Mouse (Mus musculus) hindbrain, postnatal 0 days (tissue): ENCODE data around the gene Rarb. TPM values are rescaled to one million over a fixed set of nuclear protein-coding genes. Genes with fewer than 3 reads are reported as not detected.

Experiments used
- ATAC-seq: fragments of 200-750 bp; cut with Nextera tagmentation; 2 replicates; pipeline ENCODE4 v1.8.0; 2017; ENCODE audit warnings: mild to moderate bottlenecking, moderate TSS enrichment, moderate library complexity
- DNase-seq: peaks from one replicate; pipeline ENCODE4 v3.0.0-alpha.2; 2015; ENCODE audit warnings: low spot score
- H3K27ac ChIP-seq: fragments of 300-500 bp; sonication (generic); 2 replicates; pipeline ENCODE4 v1.5.1; 2014; ENCODE audit warnings: mild to moderate bottlenecking
- H3K27me3 ChIP-seq: fragments of 300-500 bp; sonication (generic); 2 replicates; pipeline ENCODE4 v1.6.1; 2014; ENCODE audit warnings: low read length, mixed read lengths; ENCODE audit not compliant: insufficient read depth
- H3K36me3 ChIP-seq: fragments of 300-500 bp; sonication (generic); 2 replicates; pipeline ENCODE4 v1.6.1; 2014; ENCODE audit warnings: low read length, mixed read lengths; ENCODE audit not compliant: insufficient read depth
- H3K4me1 ChIP-seq: fragments of 300-500 bp; sonication (generic); 2 replicates; pipeline ENCODE4 v1.6.1; 2014; ENCODE audit warnings: antibody characterized with exemption, low read length, mixed read lengths; ENCODE audit not compliant: insufficient read depth
- H3K4me2 ChIP-seq: fragments of 300-500 bp; sonication (generic); 2 replicates; pipeline ENCODE4 v1.6.1; 2014; ENCODE audit warnings: low read depth, mild to moderate bottlenecking, low read length, moderate library complexity, mixed read lengths
- H3K4me3 ChIP-seq: fragments of 300-500 bp; sonication (generic); 2 replicates; pipeline ENCODE4 v1.5.1; 2014; ENCODE audit warnings: low read length
- H3K9ac ChIP-seq: fragments of 300-500 bp; sonication (generic); replicated peaks from 2 replicates; pipeline ENCODE4 v1.6.1; 2014; ENCODE audit warnings: mild to moderate bottlenecking, low read length, moderate library complexity, mixed read lengths
- H3K9me3 ChIP-seq: fragments of 300-500 bp; sonication (generic); 2 replicates; pipeline ENCODE4 v1.6.1; 2016; ENCODE audit warnings: low read length, mixed read lengths
- CTCF ChIP-seq: IDR thresholded peaks from 2 replicates; pipeline ENCODE4 v1.5.1; 2016; ENCODE audit warnings: antibody characterized with exemption, control low read depth, low read depth
- whole genome bisulfite sequencing: fragments of 180-500 bp; shearing (Covaris S2); extraction: QIAGEN DNeasy Blood & Tissue Kit; methylation state at CpG from one replicate; pipeline ENCODE4 v1.1.7; 2014; 5-methylcytosine and 5-hydroxymethylcytosine counted together
- polyA plus RNA-seq: library from polyadenylated mRNA; unstranded; fragments of >200 nt; fragmentation: Nextera tagmentation; extraction: Ambion mirVana; gene quantifications from 2 replicates; pipeline ENCODE4 v1.2.1, GENCODE M21; 2015
- total RNA-seq: library from RNA; depleted of rRNA; stranded (reverse); fragments of >200 nt; gene quantifications from 2 replicates; pipeline ENCODE4 v1.2.3, GENCODE M21; 2014

Gene Rarb
- total and polyA plus RNA-seq, 2 experiments from 2014 or later = 9.6 to 13.7 TPM

- ATAC-seq (no peak), DNase-seq (no peak)
- H3K36me3 ChIP-seq = no peaks in the 10 kb centered on the region
- no peak overlapping the region for H3K4me2 ChIP-seq
- no peak for TF ChIP-seq CTCF
- H3K9ac ChIP-seq = no peak overlapping the region
- 81% methylated on average over 1 of the region's 1 CpGs for WGBS
- no peak overlapping the region for H3K4me3 ChIP-seq
- H3K27ac ChIP-seq = no peak overlapping the region
- H3K4me1 ChIP-seq = no peaks in the 10 kb centered on the region
- no peaks in the 10 kb centered on the region for H3K27me3 ChIP-seq
- H3K9me3 ChIP-seq = no peaks in the 10 kb centered on the region
Measured at GRCm38 (mm10) chr14:16752648-16753047, 66.3 kb downstream of the Rarb start.

- 80% methylated on average over 2 of the region's 2 CpGs for WGBS
- H3K4me2 ChIP-seq = no peak overlapping the region
- no peaks in the 10 kb centered on the region for H3K4me1 ChIP-seq
- no peak overlapping the region for H3K4me3 ChIP-seq
- no peak overlapping the region for H3K9ac ChIP-seq
- H3K9me3 ChIP-seq = no peaks in the 10 kb centered on the region
- no peak overlapping the region for H3K27ac ChIP-seq
- DNase-seq (no peak), ATAC-seq (no peak)
- H3K36me3 ChIP-seq = no peaks in the 10 kb centered on the region
- no peak for TF ChIP-seq CTCF
- H3K27me3 ChIP-seq = no peaks in the 10 kb centered on the region
Measured at GRCm38 (mm10) chr14:16746982-16747578, 71.9 kb downstream of the Rarb start.

- ATAC-seq = no peak
- no peak overlapping the region for H3K27ac ChIP-seq
- H3K27me3 ChIP-seq = no peaks in the 10 kb centered on the region
- H3K4me1 ChIP-seq = no peaks in the 10 kb centered on the region
- no peak for DNase-seq
- TF ChIP-seq CTCF = no peak
- no peak overlapping the region for H3K4me2 ChIP-seq
- WGBS = 80% methylated on average over 13 of the region's 13 CpGs
- H3K9ac ChIP-seq = no peak overlapping the region
- H3K36me3 ChIP-seq = no peaks in the 10 kb centered on the region
- H3K4me3 ChIP-seq = no peak overlapping the region
- H3K9me3 ChIP-seq = no peaks in the 10 kb centered on the region
Measured at GRCm38 (mm10) chr14:16740982-16741739, 77.8 kb downstream of the Rarb start.

- no peak overlapping the region for H3K9ac ChIP-seq
- H3K36me3 ChIP-seq = no peaks in the 10 kb centered on the region
- H3K4me1 ChIP-seq = peaks cover 5% of the 10 kb centered on the region
- no peak overlapping the region for H3K4me2 ChIP-seq
- no peak for TF ChIP-seq CTCF
- H3K9me3 ChIP-seq = no peaks in the 10 kb centered on the region
- WGBS = 50% methylated on average over 1 of the region's 1 CpGs
- DNase-seq (peak; percentile 70), ATAC-seq (peak; percentile 49; the same call in 1 of the 2 replicates)
- no peak overlapping the region for H3K4me3 ChIP-seq
- no peak overlapping the region for H3K27ac ChIP-seq
- H3K27me3 ChIP-seq = no peaks in the 10 kb centered on the region
Measured at GRCm38 (mm10) chr14:16738538-16738937, 80.4 kb downstream of the Rarb start.

- no peak overlapping the region for H3K4me3 ChIP-seq
- no peaks in the 10 kb centered on the region for H3K36me3 ChIP-seq
- H3K4me1 ChIP-seq = peaks cover 9% of the 10 kb centered on the region
- WGBS = 94% methylated on average over 1 of the region's 1 CpGs
- H3K27me3 ChIP-seq = no peaks in the 10 kb centered on the region
- no peak overlapping the region for H3K27ac ChIP-seq
- DNase-seq = no peak
- H3K9ac ChIP-seq = no peak overlapping the region
- no peak overlapping the region for H3K4me2 ChIP-seq
- no peak for TF ChIP-seq CTCF
- H3K9me3 ChIP-seq = no peaks in the 10 kb centered on the region
- ATAC-seq = no peak
Measured at GRCm38 (mm10) chr14:16737781-16738180, 81.2 kb downstream of the Rarb start.

- H3K4me3 ChIP-seq = no peak overlapping the region
- no peaks in the 10 kb centered on the region for H3K27me3 ChIP-seq
- H3K27ac ChIP-seq = no peak overlapping the region
- H3K36me3 ChIP-seq = no peaks in the 10 kb centered on the region
- no peak for TF ChIP-seq CTCF
- H3K4me1 ChIP-seq = peaks cover 9% of the 10 kb centered on the region
- DNase-seq (no peak), ATAC-seq (no peak)
- no peak overlapping the region for H3K4me2 ChIP-seq
- 44% methylated on average over 4 of the region's 4 CpGs for WGBS
- no peak overlapping the region for H3K9ac ChIP-seq
- H3K9me3 ChIP-seq = no peaks in the 10 kb centered on the region
Measured at GRCm38 (mm10) chr14:16735331-16736012, 83.5 kb downstream of the Rarb start.
